ENCODE assay signal across 9 mouse cellular contexts in the genomic region with DNA sequence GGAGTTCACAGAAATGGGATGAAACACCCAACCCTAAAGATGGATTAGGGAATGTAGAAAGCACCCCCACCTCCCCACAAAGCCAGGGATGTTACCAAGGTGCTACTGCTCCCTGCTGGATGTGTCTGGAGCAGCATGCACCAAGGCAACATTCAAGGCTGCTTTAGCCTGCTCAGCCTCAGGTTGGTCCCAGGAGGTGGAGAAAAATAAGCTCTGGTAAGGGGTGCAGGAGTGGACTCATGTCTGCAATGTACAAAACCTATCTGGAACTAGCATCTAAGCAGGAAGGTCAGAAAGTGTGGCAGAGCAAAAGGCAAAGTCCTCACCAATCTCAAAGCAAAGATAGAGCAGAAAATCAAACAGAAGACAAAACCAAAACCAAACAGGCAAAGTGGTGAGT. TPM values are rescaled to one million over a fixed set of nuclear protein-coding genes. Genes with fewer than 3 reads are reported as not detected.
DNase-seq lines count a peak whose midpoint lies in the region; TF ChIP-seq lines count a peak whose summit lies in the region.
"Had no signal": no experiment of that assay in that cellular context is flagged by ENCODE, and none has a peak within 500 bp of the region (broad histone marks: within the 10 kb centered on the region; RNA-seq: fewer than 3 reads in every experiment).

No protein-coding gene starts in this region.

- TF ChIP-seq POLR2A in thymus, adult 2 months (IDR thresholded peaks at IDR 0.05; ENCODE audit: control insufficient read depth, extremely low read depth, insufficient read depth, low read length, poor library complexity): no peak

- no peak overlapping the region for H3K4me3 ChIP-seq in heart, embryonic 10.5 days
- H3K4me3 ChIP-seq in thymus, adult 2 months (ENCODE audit: control insufficient read depth, insufficient read depth, low read length): no peak overlapping the region
- H3K4me3 ChIP-seq in limb, embryonic 10.5 days: no peak overlapping the region

- H3K27ac ChIP-seq in heart, embryonic 10.5 days: no peak overlapping the region
- no peak overlapping the region for H3K27ac ChIP-seq in thymus, adult 2 months (ENCODE audit: control insufficient read depth, insufficient read depth, low read length)
- H3K27ac ChIP-seq in limb, embryonic 10.5 days: no peak overlapping the region

- H3K9me3 ChIP-seq in heart, embryonic 10.5 days: no peaks in the 10 kb centered on the region
- H3K9me3 ChIP-seq in limb, embryonic 10.5 days (replicated peaks): no peaks in the 10 kb centered on the region

- peak; percentile 32 to 59 for DNase-seq in heart, postnatal 10 days
- DNase-seq in heart, embryonic 10.5 days (ENCODE audit: low spot score): no peak
- peak; percentile 28 for DNase-seq in thymus, adult 2 months
- DNase-seq in thymus, adult 18-20 months: no peak
- peak; percentile 60 for DNase-seq in kidney, postnatal 14 days
- peak; percentile 31 for DNase-seq in splenic B cell, adult 2 months (ENCODE audit: low read depth, low spot score)
- DNase-seq in neural tube, embryonic 10.5 days (ENCODE audit: extremely low spot score, low spot score): no peak
- no peak for DNase-seq in limb, embryonic 10.5 days (ENCODE audit: low spot score)

- H3K27me3 ChIP-seq in heart, embryonic 10.5 days (ENCODE audit: insufficient read depth, poor library complexity, severe bottlenecking): no peaks in the 10 kb centered on the region
- H3K27me3 ChIP-seq in thymus, adult 2 months (ENCODE audit: control insufficient read depth, insufficient read depth, low read length): no peaks in the 10 kb centered on the region
- H3K27me3 ChIP-seq in splenic B cell, adult 2 months (ENCODE audit: control insufficient read depth, insufficient read depth, low read length, poor library complexity, severe bottlenecking): no peaks in the 10 kb centered on the region
- no peaks in the 10 kb centered on the region for H3K27me3 ChIP-seq in limb, embryonic 10.5 days (ENCODE audit: low read depth, poor library complexity, severe bottlenecking)

- no peak for TF ChIP-seq CTCF in thymus, adult 2 months (IDR thresholded peaks at IDR 0.05; ENCODE audit: borderline replicate concordance, control insufficient read depth, extremely low read depth, insufficient read depth, low read length, poor library complexity)

- H3K4me1 ChIP-seq in heart, embryonic 10.5 days: peaks cover 12% of the 10 kb centered on the region; the same call in 1 of the 2 replicates
- H3K4me1 ChIP-seq in thymus, adult 2 months (replicated peaks; ENCODE audit: control insufficient read depth, insufficient read depth, low read length): peaks cover 5% of the 10 kb centered on the region; the same call in 1 of the 2 replicates
- H3K4me1 ChIP-seq in limb, embryonic 10.5 days: no peaks in the 10 kb centered on the region

- intact Hi-C loops in heart, postnatal 10 days (cut with DNase I): no loop called here

- peaks cover 70% of the 10 kb centered on the region for H3K36me3 ChIP-seq in heart, embryonic 10.5 days
- H3K36me3 ChIP-seq in thymus, adult 2 months (ENCODE audit: control insufficient read depth, insufficient read depth, low read length): peaks cover 47% of the 10 kb centered on the region
- 0 out of 2 replicates have a peak, but pooled peaks cover 2% of the 10 kb centered on the region for H3K36me3 ChIP-seq in splenic B cell, adult 2 months (ENCODE audit: control insufficient read depth, insufficient read depth, low read length, poor library complexity, severe bottlenecking)
- H3K36me3 ChIP-seq in limb, embryonic 10.5 days: peaks cover 81% of the 10 kb centered on the region

RNA-seq across cellular contexts. Expression of gene Fkbp11, which starts 9.9 kb away (rescaled TPM):
- 10 to 100 TPM in 1 of 2 experiments, 1 to 10 TPM in 1; 8.1 to 10.2 TPM for total RNA-seq in heart, postnatal 10 days (2021)
- polyA plus RNA-seq in heart, embryonic 10.5 days (2016; fragmentation: Nextera tagmentation; extraction: Ambion mirVana): 20.5 and 40.8 TPM in 2 replicates
- 2.1 and 3.1 TPM in 2 replicates for polyA plus RNA-seq in thymus, adult 2 months (2012; rRNA removed)
- polyA plus RNA-seq in limb, embryonic 10.5 days (2016; fragmentation: Nextera tagmentation; extraction: Ambion mirVana): 26.8 and 28.9 TPM in 2 replicates

RNA-seq across cellular contexts. Expression of gene Arf3, which starts 25.1 kb away (rescaled TPM):
- 10 to 100 TPM; 36.3 to 40.1 TPM for total RNA-seq in heart, postnatal 10 days (2021)
- polyA plus RNA-seq in heart, embryonic 10.5 days (2016; fragmentation: Nextera tagmentation; extraction: Ambion mirVana): 41.7 and 42.7 TPM in 2 replicates
- 165 and 182 TPM in 2 replicates for polyA plus RNA-seq in thymus, adult 2 months (2012; rRNA removed)
- polyA plus RNA-seq in limb, embryonic 10.5 days (2016; fragmentation: Nextera tagmentation; extraction: Ambion mirVana): 44.3 and 49.1 TPM in 2 replicates

RNA-seq across cellular contexts. Expression of gene Ccdc65, which starts 29.9 kb away (rescaled TPM):
- under 1 TPM; 0.12 to 0.41 TPM for total RNA-seq in heart, postnatal 10 days (2021)
- polyA plus RNA-seq in heart, embryonic 10.5 days (2016; fragmentation: Nextera tagmentation; extraction: Ambion mirVana): 0.44 and 0.46 TPM in 2 replicates
- polyA plus RNA-seq in thymus, adult 2 months (2012; rRNA removed): 0.04 and 0.09 TPM in 2 replicates
- 0.34 and 0.64 TPM in 2 replicates for polyA plus RNA-seq in limb, embryonic 10.5 days (2016; fragmentation: Nextera tagmentation; extraction: Ambion mirVana)

RNA-seq across cellular contexts. Expression of gene Wnt10b, which starts 40.1 kb away (rescaled TPM):
- total RNA-seq in heart, postnatal 10 days (2021): under 1 TPM; 0.43 to 0.67 TPM
- 0.09 TPM in 1 of 2 replicates, not detected in the other for polyA plus RNA-seq in heart, embryonic 10.5 days (2016; fragmentation: Nextera tagmentation; extraction: Ambion mirVana)
- polyA plus RNA-seq in thymus, adult 2 months (2012; rRNA removed): 3.4 and 3.9 TPM in 2 replicates
- polyA plus RNA-seq in limb, embryonic 10.5 days (2016; fragmentation: Nextera tagmentation; extraction: Ambion mirVana): 0.62 and 0.99 TPM in 2 replicates

RNA-seq across cellular contexts. Expression of gene Wnt1, which starts 51.8 kb away (rescaled TPM):
- not detected for total RNA-seq in heart, postnatal 10 days (2021)
- polyA plus RNA-seq in heart, embryonic 10.5 days (2016; fragmentation: Nextera tagmentation; extraction: Ambion mirVana): not detected in 2 replicates
- polyA plus RNA-seq in thymus, adult 2 months (2012; rRNA removed): 0.07 and 0.22 TPM in 2 replicates
- polyA plus RNA-seq in limb, embryonic 10.5 days (2016; fragmentation: Nextera tagmentation; extraction: Ambion mirVana): not detected in 2 replicates
- polyA plus RNA-seq: heart, embryonic 16.5 days had no signal

Comparison
In these comparisons a context has a peak if more than half of its experiments do, and no peak if none do; other contexts are left out.
1. DNase-seq: peak in heart, postnatal 10 days (2 of 2), thymus, adult 2 months (single experiment), kidney, postnatal 14 days (single experiment) and splenic B cell, adult 2 months (single experiment); none in heart, embryonic 10.5 days (single experiment), thymus, adult 18-20 months (0 of 2), neural tube, embryonic 10.5 days (single experiment) and limb, embryonic 10.5 days (single experiment).